Mouse (Mus musculus) limb, embryonic 13.5 days (tissue): ENCODE data around the gene Fbp1. TPM values are rescaled to one million over a fixed set of nuclear protein-coding genes. Genes with fewer than 3 reads are reported as not detected.
"Not testable (repeated sequence)": the region's sequence is repeated elsewhere in the genome, so short reads cannot be mapped to it uniquely, and the experiment has no call there.

Experiments used
- ATAC-seq: fragments of 200-750 bp; cut with Nextera tagmentation; 2 replicates; pipeline ENCODE4 v1.8.0; 2017; ENCODE audit warnings: low read depth, moderate number of reproducible peaks, moderate TSS enrichment; ENCODE audit not compliant: low FRiP score
- H3K27ac ChIP-seq: fragments of 300-500 bp; sonication (generic); 2 replicates; pipeline ENCODE4 v1.5.1; 2015; ENCODE audit warnings: inconsistent platforms, mild to moderate bottlenecking, moderate library complexity
- H3K27me3 ChIP-seq: fragments of 300-500 bp; sonication (generic); 2 replicates; pipeline ENCODE4 v1.6.1; 2015; ENCODE audit warnings: mild to moderate bottlenecking, inconsistent platforms
- H3K36me3 ChIP-seq: fragments of 300-500 bp; sonication (generic); 2 replicates; pipeline ENCODE4 v1.6.1; 2015; ENCODE audit warnings: inconsistent platforms, mild to moderate bottlenecking, moderate library complexity
- H3K4me1 ChIP-seq: fragments of 300-500 bp; sonication (generic); 2 replicates; pipeline ENCODE4 v1.6.1; 2015; ENCODE audit warnings: inconsistent platforms
- H3K4me2 ChIP-seq: fragments of 300-500 bp; sonication (generic); replicated peaks from 2 replicates; pipeline ENCODE4 v1.6.1; 2015; ENCODE audit warnings: inconsistent platforms, mild to moderate bottlenecking, moderate library complexity
- H3K4me3 ChIP-seq: fragments of 300-500 bp; sonication (generic); 2 replicates; pipeline ENCODE4 v1.5.1; 2015; ENCODE audit warnings: moderate library complexity, mild to moderate bottlenecking, inconsistent platforms
- H3K9ac ChIP-seq: fragments of 300-500 bp; sonication (generic); 2 replicates; pipeline ENCODE4 v1.6.1; 2015; ENCODE audit warnings: mild to moderate bottlenecking, inconsistent platforms
- H3K9me3 ChIP-seq: fragments of 300-500 bp; sonication (generic); 2 replicates; pipeline ENCODE4 v1.6.1; 2016; ENCODE audit warnings: inconsistent platforms
- WGBS: fragments of 180-500 bp; shearing (Covaris S2); methylation state at CpG from one replicate; pipeline ENCODE4 v1.1.7; 2015; 5-methylcytosine and 5-hydroxymethylcytosine counted together
- polyA plus RNA-seq: library from polyadenylated mRNA; unstranded; fragments of >200 nt; fragmentation: Nextera tagmentation; extraction: Ambion mirVana; gene quantifications from 2 replicates; pipeline ENCODE4 v1.2.1, GENCODE M21; 2015

Gene Fbp1
- polyA plus RNA-seq, 1 experiment from 2014 or later, result 2.0 TPM

- H3K27me3 ChIP-seq, result no peaks in the 10 kb centered on the region
- 85% methylated on average over 4 of the region's 4 CpGs for WGBS
- H3K36me3 ChIP-seq, result no peaks in the 10 kb centered on the region
- no peak for ATAC-seq
- H3K27ac ChIP-seq, result no peak overlapping the region
- no peaks in the 10 kb centered on the region for H3K9me3 ChIP-seq
- H3K4me1 ChIP-seq, result peaks cover 16% of the 10 kb centered on the region
- H3K9ac ChIP-seq, result no peak overlapping the region
- H3K4me2 ChIP-seq, result no peak overlapping the region
- H3K4me3 ChIP-seq, result no peak overlapping the region
Observed at GRCm38 (mm10) chr13:62860068-62860467, 28.0 kb downstream of the Fbp1 start.

- ATAC-seq, H3K4me2 ChIP-seq, H3K27me3 ChIP-seq, H3K9ac ChIP-seq, H3K36me3 ChIP-seq, H3K4me1 ChIP-seq, H3K4me3 ChIP-seq, H3K9me3 ChIP-seq, H3K27ac ChIP-seq: not testable (repeated sequence)
- WGBS, result 89% methylated on average over 10 of the region's 10 CpGs
Observed at GRCm38 (mm10) chr13:62859251-62859650, 28.8 kb downstream of the Fbp1 start.

GRCm38 (mm10) chr13:62857941-62858915 lies 29.9 kb downstream of the Fbp1 start, which contains the start of gene Fbp2:
TSS of gene Fbp2 (minus strand) at chr13:62858422.
- no peak within 1 kb of the TSS; the same call in 1 of the 2 replicates for H3K9ac ChIP-seq

GRCm38 (mm10) chr13:62856850-62857249 lies 31.2 kb downstream of the Fbp1 start:
- Histone ChIP-seq H3K4me2 (no peak overlapping the region), H3K4me3 (no peak overlapping the region), H3K9me3 (no peaks in the 10 kb centered on the region), H3K27ac (no peak overlapping the region), H3K36me3 (no peaks in the 10 kb centered on the region), H3K9ac (no peak overlapping the region), H3K4me1 (peaks cover 5% of the 10 kb centered on the region), H3K27me3 (no peaks in the 10 kb centered on the region)
- WGBS, result 87% methylated on average over 14 of the region's 14 CpGs
- no peak for ATAC-seq

More at GRCm38 (mm10) chr13:62857941-62858915, 29.9 kb downstream of the Fbp1 start, which contains the start of gene Fbp2:
- Histone ChIP-seq H3K27ac (peak within 1 kb of the TSS; percentile 28; the same call in 1 of the 2 replicates), H3K4me1 (peaks cover 5% of the 10 kb centered on the region), H3K4me3 (no peak within 1 kb of the TSS), H3K4me2 (no peak within 1 kb of the TSS), H3K36me3 (no peaks in the 10 kb centered on the region), H3K9me3 (no peaks in the 10 kb centered on the region), H3K27me3 (no peaks in the 10 kb centered on the region)
- WGBS, result 63% methylated on average over 21 of the region's 21 CpGs
- no peak for ATAC-seq

GRCm38 (mm10) chr13:62856305-62856675 lies 31.8 kb downstream of the Fbp1 start:
- H3K4me1 ChIP-seq, result peaks cover 5% of the 10 kb centered on the region
- peak overlapping the region; percentile 30 for H3K4me3 ChIP-seq
- peak; percentile 87 for ATAC-seq
- no peak overlapping the region for H3K27ac ChIP-seq
- no peaks in the 10 kb centered on the region for H3K27me3 ChIP-seq
- H3K4me2 ChIP-seq, result peak overlapping the region; percentile 61
- H3K36me3 ChIP-seq, result no peaks in the 10 kb centered on the region
- no peak overlapping the region for H3K9ac ChIP-seq
- H3K9me3 ChIP-seq, result no peaks in the 10 kb centered on the region
- WGBS, result 5% methylated on average over 5 of the region's 5 CpGs

- H3K4me3 ChIP-seq, result peak overlapping the region; percentile 30
- H3K4me2 ChIP-seq, result peak overlapping the region; percentile 61
- peak; percentile 33; the same call in 1 of the 2 replicates for ATAC-seq
- no peaks in the 10 kb centered on the region for H3K36me3 ChIP-seq
- H3K27ac ChIP-seq, result no peak overlapping the region
- no peaks in the 10 kb centered on the region for H3K27me3 ChIP-seq
- H3K9me3 ChIP-seq, result no peaks in the 10 kb centered on the region
- no peak overlapping the region for H3K9ac ChIP-seq
- peaks cover 5% of the 10 kb centered on the region for H3K4me1 ChIP-seq
- 32% methylated on average over 25 of the region's 25 CpGs for WGBS
Observed at GRCm38 (mm10) chr13:62855396-62856304, 32.4 kb downstream of the Fbp1 start.

- Histone ChIP-seq H3K27ac (no peak overlapping the region), H3K9me3 (no peaks in the 10 kb centered on the region), H3K4me2 (peak overlapping the region; percentile 28; the same call in 1 of the 2 replicates), H3K4me3 (no peak overlapping the region), H3K9ac (no peak overlapping the region), H3K36me3 (no peaks in the 10 kb centered on the region), H3K27me3 (no peaks in the 10 kb centered on the region), H3K4me1 (peaks cover 5% of the 10 kb centered on the region)
- no peak for ATAC-seq
- WGBS, result 13% methylated on average over 15 of the region's 15 CpGs
Observed at GRCm38 (mm10) chr13:62854666-62855065, 33.4 kb downstream of the Fbp1 start.

GRCm38 (mm10) chr13:62833341-62833740 lies 54.7 kb downstream of the Fbp1 start:
- 40% methylated on average over 4 of the region's 4 CpGs for WGBS
- H3K27me3 ChIP-seq, result no peaks in the 10 kb centered on the region

GRCm38 (mm10) chr13:62832239-62832638 lies 55.8 kb downstream of the Fbp1 start:
- H3K4me2 ChIP-seq, result no peak overlapping the region
- no peak overlapping the region for H3K9ac ChIP-seq
- no peaks in the 10 kb centered on the region; the same call in 1 of the 2 replicates for H3K9me3 ChIP-seq
- no peaks in the 10 kb centered on the region for H3K36me3 ChIP-seq
- no peak overlapping the region for H3K27ac ChIP-seq
- no peaks in the 10 kb centered on the region for H3K4me1 ChIP-seq
- WGBS, result 72% methylated on average over 2 of the region's 2 CpGs
- no peak overlapping the region for H3K4me3 ChIP-seq
- ATAC-seq, result no peak
- no peaks in the 10 kb centered on the region for H3K27me3 ChIP-seq

More at GRCm38 (mm10) chr13:62833341-62833740, 54.7 kb downstream of the Fbp1 start:
- Histone ChIP-seq H3K27ac (no peak overlapping the region), H3K9me3 (no peaks in the 10 kb centered on the region; the same call in 1 of the 2 replicates), H3K4me2 (no peak overlapping the region), H3K36me3 (no peaks in the 10 kb centered on the region), H3K4me3 (no peak overlapping the region), H3K9ac (no peak overlapping the region), H3K4me1 (no peaks in the 10 kb centered on the region)
- ATAC-seq, result no peak

- not testable (repeated sequence) for H3K9ac ChIP-seq, H3K9me3 ChIP-seq, ATAC-seq, H3K4me2 ChIP-seq, H3K36me3 ChIP-seq, H3K4me3 ChIP-seq, H3K4me1 ChIP-seq, H3K27me3 ChIP-seq, H3K27ac ChIP-seq
- 84% methylated on average over 3 of the region's 3 CpGs for whole genome bisulfite sequencing
Observed at GRCm38 (mm10) chr13:62815705-62816104, 72.4 kb downstream of the Fbp1 start.
